Mouse (Mus musculus) kidney, adult 9 months (tissue): ENCODE data around the gene Tex14.
"Not testable (repeated sequence)": the region's sequence is repeated elsewhere in the genome, so short reads cannot be mapped to it uniquely, and the experiment has no call there.

Source experiments
- DNase-seq: peaks from one replicate; pipeline ENCODE4 v3.0.0; 2022

Tex14 gene

GRCm38 (mm10) chr11:87427273-87428050 lies 22.6 kb downstream of the Tex14 start:
- DNase-seq, result no peak

DNA sequence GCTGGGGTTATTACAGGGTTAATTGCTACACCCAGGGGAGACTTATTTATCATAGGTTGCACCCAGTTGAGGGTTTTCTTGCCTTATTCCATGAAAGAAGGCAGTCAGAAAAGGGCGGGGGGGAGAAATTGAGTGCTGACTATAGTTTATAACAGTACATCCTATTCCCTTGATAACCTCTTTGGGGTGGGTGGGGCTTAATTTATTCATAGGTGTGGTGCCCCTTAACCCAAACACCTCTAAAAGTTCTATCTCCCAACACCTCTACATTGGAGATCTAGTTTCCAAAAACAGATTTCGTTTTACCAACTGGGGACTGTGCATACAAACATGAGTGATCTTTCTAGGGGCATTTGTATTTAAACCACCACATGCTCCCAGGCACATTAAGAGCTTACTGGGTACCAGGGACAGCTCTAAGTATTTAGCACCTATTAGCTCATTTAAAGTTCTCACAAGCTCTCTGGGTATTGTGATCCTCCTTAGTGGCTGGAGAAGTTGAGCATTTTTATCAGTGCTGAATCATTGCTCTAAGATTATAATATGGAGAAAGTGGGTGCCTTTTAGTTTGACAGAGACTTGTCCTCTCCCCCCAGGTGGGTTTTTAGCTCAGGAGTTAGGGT lies 23.3 kb downstream of the Tex14 start:
- DNase-seq, result no peak

- DNase-seq, result no peak
Observed at GRCm38 (mm10) chr11:87429363-87429762, 24.5 kb downstream of the Tex14 start.

DNA sequence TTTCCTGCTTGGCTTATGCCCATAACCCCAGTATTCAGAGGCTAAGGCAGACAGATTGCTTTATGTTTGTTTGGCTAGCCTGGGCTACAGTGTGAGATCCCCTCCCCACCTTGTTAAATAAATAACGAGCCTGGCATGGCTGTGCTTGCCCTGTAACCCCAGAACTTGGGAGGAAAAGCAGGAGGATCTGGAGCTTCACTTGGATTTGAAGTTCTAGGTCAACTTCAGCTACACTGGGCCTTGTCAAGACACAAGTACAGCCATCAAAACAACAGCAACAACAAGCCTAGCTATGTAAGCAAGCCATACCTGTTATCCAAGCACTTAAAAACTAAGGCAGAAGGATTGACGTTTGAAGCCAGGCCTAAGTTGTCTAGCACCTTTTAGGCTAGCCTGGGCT lies 25.5 kb downstream of the Tex14 start:
- no peak for DNase-seq

- DNase-seq, result not testable (repeated sequence)
Observed at GRCm38 (mm10) chr11:87431813-87432212, 26.9 kb downstream of the Tex14 start.

GRCm38 (mm10) chr11:87432447-87432846 lies 27.6 kb downstream of the Tex14 start:
- no peak for DNase-seq

GRCm38 (mm10) chr11:87432933-87433669 lies 28.2 kb downstream of the Tex14 start:
- DNase-seq, result no peak

DNA sequence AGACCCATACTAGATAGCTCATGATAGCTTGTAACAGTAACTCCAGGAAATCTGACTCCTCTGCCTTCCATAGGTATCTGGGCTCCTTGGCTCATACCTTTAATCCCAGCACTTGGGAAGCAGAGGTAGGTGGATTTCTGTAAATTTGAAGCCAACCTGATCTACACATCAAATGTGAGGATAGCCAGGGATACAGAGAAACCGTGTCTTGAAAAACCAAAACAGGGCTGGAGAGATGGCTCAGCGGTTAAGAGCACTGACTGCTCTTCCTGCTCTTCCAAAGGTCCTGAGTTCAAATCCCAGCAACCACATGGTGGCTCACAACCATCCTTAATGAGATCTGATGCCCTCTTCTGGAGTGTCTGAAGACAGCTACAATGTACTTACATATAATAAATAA lies 30.2 kb downstream of the Tex14 start:
- not testable (repeated sequence) for DNase-seq

- no peak for DNase-seq
Observed at GRCm38 (mm10) chr11:87436326-87437232, 31.7 kb downstream of the Tex14 start.

DNA sequence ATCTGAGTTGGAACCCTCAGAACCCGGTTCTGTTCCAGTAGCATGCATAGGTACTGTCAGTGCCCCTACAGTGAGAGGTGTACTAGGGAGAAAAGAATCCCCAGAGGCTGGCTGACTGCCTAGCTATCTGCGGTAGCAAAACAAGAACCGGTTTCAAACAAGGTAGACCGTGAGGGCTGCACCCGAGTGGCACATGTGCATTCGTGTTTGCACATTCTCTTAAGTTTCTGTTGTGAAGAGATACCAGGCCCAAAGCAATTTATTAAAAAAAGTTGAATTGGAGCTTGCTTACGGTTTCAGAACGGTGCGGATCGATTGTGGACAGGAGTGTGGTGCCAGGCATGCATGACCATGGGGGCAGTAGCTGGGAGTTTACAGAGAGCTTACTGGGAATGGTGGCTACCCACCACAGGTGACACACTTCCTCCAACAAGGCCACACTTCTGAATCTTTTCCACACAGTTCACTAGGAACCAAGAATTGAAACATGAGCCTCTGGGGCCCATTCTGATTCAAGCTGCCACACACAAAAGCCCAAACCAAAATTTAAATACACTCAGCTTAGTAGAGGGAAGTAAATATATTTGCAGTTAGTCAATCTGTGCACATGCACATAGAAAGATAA lies 35.0 kb downstream of the Tex14 start:
- no peak for DNase-seq

DNA sequence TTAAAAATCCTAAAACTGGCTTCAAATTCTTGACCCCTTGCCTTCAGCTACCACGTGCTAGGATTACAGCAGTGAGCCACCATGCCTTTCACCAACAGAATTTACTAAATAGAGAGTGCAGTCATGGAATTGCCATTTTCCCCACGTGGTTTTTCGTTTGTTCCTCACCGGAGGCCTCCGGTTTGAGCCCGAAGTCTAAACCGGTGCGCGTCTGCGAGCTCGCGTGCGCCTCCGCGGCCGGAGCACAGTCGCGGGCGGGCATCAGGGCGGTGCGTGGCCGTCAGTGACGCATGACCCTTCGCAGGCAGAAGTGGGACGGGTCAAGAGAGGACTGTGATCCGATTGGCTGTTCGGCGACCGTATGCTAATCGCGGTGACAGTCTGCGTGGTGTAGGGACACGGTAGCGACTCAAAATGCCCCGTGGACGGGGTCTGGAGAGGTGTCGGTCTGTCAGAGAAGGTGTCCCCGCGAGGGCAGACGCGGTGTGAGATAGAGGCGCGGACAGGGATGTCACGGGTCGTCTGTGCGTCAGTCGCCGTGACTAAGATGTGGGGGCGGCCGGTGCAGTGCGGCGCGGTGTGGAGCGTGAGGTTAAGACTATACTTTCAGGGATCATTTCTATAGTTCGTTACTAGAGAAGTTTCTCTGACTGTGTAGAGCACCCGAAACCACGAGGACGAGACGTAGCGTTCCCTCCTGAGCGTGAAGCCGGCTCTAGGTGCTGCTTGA lies 37.9 kb downstream of the Tex14 start:
- peak; percentile 89 for DNase-seq

DNA sequence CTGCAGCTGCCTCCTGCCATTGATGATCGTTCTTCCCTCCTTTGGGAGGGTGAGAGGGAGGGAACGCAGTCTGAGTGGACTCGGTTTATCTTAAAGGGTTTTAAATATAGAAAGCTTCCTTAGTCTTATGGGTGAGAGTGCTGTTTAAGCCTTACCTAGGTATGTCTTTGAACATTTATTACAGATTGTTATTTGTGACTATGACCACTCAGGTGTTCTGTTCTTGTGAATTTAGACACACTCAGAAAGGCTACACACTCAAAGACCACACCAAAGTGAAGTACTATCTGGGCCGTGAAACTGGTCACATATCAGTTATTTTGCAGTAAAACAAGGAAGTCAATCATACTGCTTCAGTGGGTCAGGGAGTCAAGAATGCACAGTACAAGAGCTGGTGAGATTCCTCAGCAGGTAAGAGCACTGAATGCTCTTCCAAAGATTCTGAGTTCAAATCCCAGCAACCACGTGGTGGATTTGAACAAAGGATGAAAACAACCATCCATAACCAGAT lies 38.6 kb downstream of the Tex14 start:
- DNase-seq, result peak; percentile 83

DNA sequence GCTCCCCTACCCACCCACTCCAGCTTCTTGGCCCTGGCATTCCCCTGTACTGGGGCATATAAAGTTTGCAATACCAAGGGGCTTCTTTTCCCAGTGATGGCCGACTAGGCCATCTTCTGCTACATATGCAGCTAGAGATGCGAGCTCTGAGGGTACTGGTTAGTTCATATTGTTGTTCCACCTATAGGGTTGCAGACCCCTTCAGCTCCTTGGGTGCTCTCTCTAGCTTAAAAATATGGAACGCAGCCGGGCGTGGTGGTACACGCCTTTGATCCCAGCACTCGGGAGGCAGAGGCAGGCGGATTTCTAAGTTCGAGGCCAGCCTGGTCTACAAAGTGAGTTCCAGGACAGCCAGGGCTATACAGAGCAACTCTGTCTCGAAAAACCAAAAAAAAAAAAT lies 39.2 kb downstream of the Tex14 start:
- not testable (repeated sequence) for DNase-seq

- DNase-seq, result no peak
Observed at GRCm38 (mm10) chr11:87444735-87445428, 40.0 kb downstream of the Tex14 start.

GRCm38 (mm10) chr11:87445593-87445992 lies 40.7 kb downstream of the Tex14 start:
- not testable (repeated sequence) for DNase-seq

GRCm38 (mm10) chr11:87446159-87446558 lies 41.3 kb downstream of the Tex14 start:
- DNase-seq, result no peak

- no peak for DNase-seq
Observed at GRCm38 (mm10) chr11:87447429-87447828, 42.6 kb downstream of the Tex14 start.

GRCm38 (mm10) chr11:87448081-87448475 lies 43.2 kb downstream of the Tex14 start:
- peak; percentile 98 for DNase-seq

DNA sequence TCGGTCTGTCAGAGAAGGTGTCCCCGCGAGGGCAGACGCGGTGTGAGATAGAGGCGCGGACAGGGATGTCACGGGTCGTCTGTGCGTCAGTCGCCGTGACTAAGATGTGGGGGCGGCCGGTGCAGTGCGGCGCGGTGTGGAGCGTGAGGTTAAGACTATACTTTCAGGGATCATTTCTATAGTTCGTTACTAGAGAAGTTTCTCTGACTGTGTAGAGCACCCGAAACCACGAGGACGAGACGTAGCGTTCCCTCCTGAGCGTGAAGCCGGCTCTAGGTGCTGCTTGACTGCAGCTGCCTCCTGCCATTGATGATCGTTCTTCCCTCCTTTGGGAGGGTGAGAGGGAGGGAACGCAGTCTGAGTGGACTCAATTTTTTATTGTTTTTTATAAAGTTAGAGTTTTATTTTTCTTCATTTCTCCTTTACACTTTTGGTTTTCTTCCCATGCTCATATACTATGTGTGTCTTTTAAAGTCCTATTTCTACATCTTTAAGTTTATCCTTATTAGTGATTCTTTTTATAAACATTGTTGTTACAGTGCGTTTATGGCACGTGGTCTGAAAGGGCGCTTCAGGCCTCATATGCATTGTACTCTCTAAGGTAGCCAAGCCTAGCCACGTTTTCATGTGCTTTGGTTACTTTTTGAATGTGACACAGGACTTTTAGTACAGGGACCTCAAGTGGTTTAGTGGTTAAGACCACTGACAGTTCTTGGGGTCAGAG lies 43.8 kb downstream of the Tex14 start:
- peak; percentile 64 for DNase-seq

DNA sequence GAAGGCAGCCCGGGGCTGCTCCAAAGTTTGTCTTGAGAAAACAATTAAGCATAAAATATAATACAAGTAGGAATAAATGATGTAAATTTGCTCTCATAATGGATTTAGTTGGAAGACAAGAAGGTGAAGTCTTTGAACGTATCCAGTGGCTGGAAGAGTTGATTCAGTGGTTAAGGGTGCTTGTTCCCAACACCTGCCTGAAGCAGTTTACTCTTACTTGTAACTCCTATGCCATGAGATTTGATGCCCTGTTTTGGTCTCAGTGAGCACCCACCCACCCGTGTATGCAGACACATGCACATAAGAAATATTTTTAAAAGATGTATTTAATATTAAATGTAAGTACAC lies 44.3 kb downstream of the Tex14 start:
- DNase-seq, result no peak
